Mouse (Mus musculus): ENCODE results near the gene Pdcd1lg2.
"Not testable (repeated sequence)": the region's sequence is repeated elsewhere in the genome, so short reads cannot be mapped to it uniquely, and the experiment has no call there.

DNA sequence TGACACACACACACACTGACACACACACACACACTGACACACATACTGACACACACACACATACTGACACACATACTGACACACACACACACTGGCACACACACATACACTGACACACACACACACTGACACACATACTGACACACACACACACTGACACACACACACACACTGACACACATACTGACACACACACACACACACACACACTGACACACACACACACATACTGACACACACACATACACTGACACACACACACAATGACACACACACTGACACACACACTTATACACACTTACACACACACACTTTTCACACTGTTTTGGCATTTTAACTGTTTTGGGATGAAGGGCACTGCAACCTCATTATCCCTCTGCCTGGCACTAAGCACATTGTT, 4.2 kb downstream of the Pdcd1lg2 start:
- TF ChIP-seq CTCF (IDR thresholded peaks at IDR 0.05; ENCODE audit: borderline replicate concordance, insufficient read depth, low read depth, low read length); POLR2A (IDR thresholded peaks at IDR 0.05; ENCODE audit: borderline replicate concordance, insufficient read depth, low read length): not testable (repeated sequence)
